Mouse (Mus musculus): Measurements from ENCODE around the gene Sfxn4. TPM values are rescaled to one million over a fixed set of nuclear protein-coding genes. Genes with fewer than 3 reads are reported as not detected.

Sfxn4 gene
- polyA plus RNA-seq, 1 experiment = 22.0 TPM

DNA sequence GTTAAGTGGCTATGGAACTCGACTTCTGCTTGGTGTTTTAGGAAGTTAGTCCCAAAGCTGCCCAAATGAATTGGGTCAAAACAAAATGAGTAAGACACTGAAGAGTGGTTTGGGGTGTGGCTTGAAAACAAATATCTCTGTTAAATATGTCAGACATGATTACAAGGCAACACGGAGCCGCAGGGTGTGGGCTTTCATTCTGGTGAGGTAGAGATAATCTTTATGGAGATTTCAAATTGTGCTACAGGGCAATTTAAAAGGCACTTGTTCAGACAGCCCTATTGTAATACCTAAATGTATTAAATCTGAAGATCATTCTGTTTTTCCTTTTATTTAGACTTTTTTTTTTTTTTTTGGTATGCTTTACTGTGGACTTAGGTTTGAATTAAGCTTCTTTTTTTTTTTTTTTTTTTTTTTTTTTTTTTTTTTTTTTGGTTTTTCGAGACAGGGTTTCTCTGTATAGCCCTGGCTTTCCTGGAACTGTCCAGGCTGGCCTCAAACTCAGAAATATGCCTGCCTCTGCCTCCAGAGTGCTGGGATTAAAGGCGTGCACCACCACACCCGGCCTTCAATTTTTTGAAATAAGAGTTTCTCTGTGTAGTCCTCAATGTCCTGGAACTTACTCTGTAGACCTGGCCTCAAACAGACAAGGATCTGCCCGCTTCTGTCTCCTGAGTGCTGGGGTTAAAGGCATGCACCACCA is 61.3 kb downstream of the Sfxn4 start:
- no peak for TF ChIP-seq CTCF (IDR thresholded peaks at IDR 0.05; ENCODE audit: extremely low read depth, insufficient read depth, low read length)
- no peak for TF ChIP-seq POLR2A (IDR thresholded peaks at IDR 0.05; ENCODE audit: extremely low read depth, insufficient read depth, low read length)
- Histone ChIP-seq H3K4me1 (ENCODE audit: control insufficient read depth, insufficient read depth, low read length) (no peaks in the 10 kb centered on the region), H3K27ac (ENCODE audit: insufficient read depth, low read length) (no peak overlapping the region), H3K4me3 (ENCODE audit: insufficient read depth, low read length) (no peak overlapping the region)

DNA sequence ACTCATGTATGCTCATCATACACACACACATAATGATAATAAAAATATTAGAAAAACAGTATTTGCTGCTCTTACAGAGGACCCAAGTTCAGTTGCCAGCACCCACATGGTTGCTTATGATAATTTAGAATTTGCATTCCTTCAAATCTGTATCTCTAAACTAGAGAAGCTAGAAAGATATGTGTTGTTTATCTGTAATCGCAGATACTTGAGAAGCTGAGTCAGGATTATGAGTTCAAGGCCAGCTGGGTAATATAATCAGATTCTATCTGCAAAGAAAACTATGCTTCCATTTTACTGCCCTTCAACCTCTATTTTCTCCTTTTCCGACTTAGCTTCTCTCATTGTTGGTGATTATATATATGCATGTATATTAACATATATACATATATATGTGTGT is 63.9 kb downstream of the Sfxn4 start:
- Histone ChIP-seq H3K4me3 (ENCODE audit: insufficient read depth, low read length) (no peak overlapping the region), H3K27ac (ENCODE audit: insufficient read depth, low read length) (no peak overlapping the region), H3K4me1 (ENCODE audit: control insufficient read depth, insufficient read depth, low read length) (no peaks in the 10 kb centered on the region)
- TF ChIP-seq POLR2A (IDR thresholded peaks at IDR 0.05; ENCODE audit: extremely low read depth, insufficient read depth, low read length) = no peak
- no peak for TF ChIP-seq CTCF (IDR thresholded peaks at IDR 0.05; ENCODE audit: extremely low read depth, insufficient read depth, low read length)

DNA sequence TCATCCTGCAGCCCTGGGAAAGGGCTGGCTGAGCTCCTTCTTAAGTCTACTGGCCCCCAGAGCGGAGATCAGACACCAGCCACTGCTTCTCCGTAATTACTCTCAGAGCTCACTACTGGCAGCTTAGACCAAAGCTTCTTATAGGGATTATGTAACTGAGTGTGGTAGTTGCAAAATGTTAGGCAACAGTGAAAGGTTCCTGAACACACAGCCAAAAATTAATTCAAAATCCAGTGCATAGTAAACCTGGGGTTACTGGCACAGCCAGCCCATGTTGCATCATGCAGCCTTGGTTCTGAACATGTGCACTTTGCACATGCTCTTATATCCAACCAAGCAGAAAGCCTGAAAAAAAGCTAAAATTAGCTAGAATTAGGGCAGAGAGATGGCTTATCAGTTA is 66.0 kb downstream of the Sfxn4 start:
- TF ChIP-seq POLR2A (IDR thresholded peaks at IDR 0.05; ENCODE audit: extremely low read depth, insufficient read depth, low read length) = no peak
- no peak for TF ChIP-seq CTCF (IDR thresholded peaks at IDR 0.05; ENCODE audit: extremely low read depth, insufficient read depth, low read length)
- no peak overlapping the region for H3K27ac ChIP-seq (ENCODE audit: insufficient read depth, low read length)
- H3K4me1 ChIP-seq (ENCODE audit: control insufficient read depth, insufficient read depth, low read length) = no peaks in the 10 kb centered on the region
- H3K4me3 ChIP-seq (ENCODE audit: insufficient read depth, low read length) = no peak overlapping the region

DNA sequence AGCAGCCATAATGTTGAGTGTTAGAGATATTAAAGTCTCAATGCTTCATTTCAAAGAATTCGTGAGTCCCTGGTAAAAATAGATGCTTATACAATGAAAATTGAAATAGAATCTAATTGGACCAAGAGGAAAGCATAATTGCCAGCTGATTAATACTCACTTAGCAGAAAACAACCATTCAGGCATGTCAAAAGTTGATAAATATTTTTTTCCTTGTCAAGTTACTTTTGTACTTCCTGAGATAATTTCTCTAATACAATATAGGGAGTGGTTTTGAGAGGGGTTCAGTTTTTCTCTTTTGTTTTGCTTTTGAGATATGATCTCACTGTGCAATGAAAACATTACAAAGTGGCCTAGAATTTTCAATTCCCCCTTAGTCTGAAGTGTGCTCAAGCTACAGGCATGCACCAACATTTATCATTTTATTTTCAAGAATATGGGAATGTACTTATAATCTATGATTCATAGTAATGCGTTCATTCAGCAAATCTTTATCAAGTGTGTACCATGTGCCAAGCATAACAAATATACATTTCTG is 68.0 kb downstream of the Sfxn4 start:
- H3K4me1 ChIP-seq (ENCODE audit: control insufficient read depth, insufficient read depth, low read length) = peaks cover 2% of the 10 kb centered on the region; the same call in 1 of the 2 replicates

DNA sequence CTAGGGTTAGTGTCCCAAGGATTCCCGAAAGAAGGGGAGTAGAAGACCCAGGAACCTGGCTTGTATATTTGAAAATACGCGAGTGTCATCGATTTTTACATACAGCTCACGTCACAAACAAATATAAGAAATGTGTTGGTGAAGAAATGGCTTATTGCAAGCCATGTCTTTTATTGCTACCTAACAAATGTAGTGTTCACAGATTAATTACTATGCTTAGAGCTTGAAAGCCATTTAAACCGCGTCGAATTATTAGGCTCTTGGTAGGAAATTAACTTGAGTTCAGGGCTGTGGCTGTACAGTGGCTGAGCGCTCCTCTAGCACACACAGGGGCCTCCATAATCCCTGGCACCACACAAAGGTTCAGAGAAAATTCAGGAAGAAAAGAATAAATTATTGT is 70.1 kb downstream of the Sfxn4 start:
- H3K27ac ChIP-seq (ENCODE audit: insufficient read depth, low read length) = peak overlapping the region; percentile 93
- H3K4me1 ChIP-seq (ENCODE audit: control insufficient read depth, insufficient read depth, low read length) = peaks cover 2% of the 10 kb centered on the region; the same call in 1 of the 2 replicates
- no peak for TF ChIP-seq CTCF (IDR thresholded peaks at IDR 0.05; ENCODE audit: extremely low read depth, insufficient read depth, low read length)
- H3K4me3 ChIP-seq (ENCODE audit: insufficient read depth, low read length) = peak overlapping the region; percentile 70

More for the DNA sequence above, 68.0 kb downstream of the Sfxn4 start:
- Histone ChIP-seq H3K4me3 (ENCODE audit: insufficient read depth, low read length) (no peak overlapping the region), H3K27ac (ENCODE audit: insufficient read depth, low read length) (no peak overlapping the region)
- TF ChIP-seq POLR2A (IDR thresholded peaks at IDR 0.05; ENCODE audit: extremely low read depth, insufficient read depth, low read length) (no peak), CTCF (IDR thresholded peaks at IDR 0.05; ENCODE audit: extremely low read depth, insufficient read depth, low read length) (no peak)

DNA sequence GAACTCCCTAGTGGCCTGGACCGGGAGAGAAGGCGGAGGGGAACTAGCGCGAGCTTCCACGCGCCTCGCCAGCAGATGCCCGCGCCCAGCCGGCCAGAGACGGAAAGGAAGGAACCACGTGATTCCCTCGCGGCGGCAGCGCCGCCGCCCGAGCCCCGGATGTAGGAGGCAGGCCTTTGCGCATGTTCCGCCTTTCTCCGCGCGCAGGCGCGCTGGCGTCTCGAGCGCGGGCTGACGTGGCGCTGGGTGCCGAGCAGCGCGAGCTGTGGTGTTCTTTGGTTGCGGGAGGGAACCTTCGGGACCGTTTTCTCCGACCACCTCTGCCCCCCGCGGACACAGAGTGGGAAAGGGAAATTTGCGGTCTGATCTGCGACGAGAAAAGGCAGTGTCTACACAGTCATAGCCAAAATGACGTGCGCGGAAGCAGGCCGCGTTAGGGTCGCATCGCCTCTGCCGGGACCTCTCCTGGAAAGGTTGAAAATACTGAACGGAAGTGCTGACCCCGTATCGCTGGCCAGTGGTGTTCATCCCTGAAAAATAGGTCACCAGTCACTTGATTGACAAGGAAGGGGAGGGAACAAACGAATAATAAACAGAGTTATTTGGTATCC is 70.6 kb downstream of the Sfxn4 start, which contains the start of gene Eif3a:
Eif3a (minus strand) TSS at position 108 of the 611 bp plus-strand sequence.
- H3K4me3 ChIP-seq (ENCODE audit: insufficient read depth, low read length) = peak within 1 kb of the TSS; percentile 70
- TF ChIP-seq POLR2A (IDR thresholded peaks at IDR 0.05; ENCODE audit: extremely low read depth, insufficient read depth, low read length) = peak; percentile 94
- TF ChIP-seq CTCF (IDR thresholded peaks at IDR 0.05; ENCODE audit: extremely low read depth, insufficient read depth, low read length) = no peak

DNA sequence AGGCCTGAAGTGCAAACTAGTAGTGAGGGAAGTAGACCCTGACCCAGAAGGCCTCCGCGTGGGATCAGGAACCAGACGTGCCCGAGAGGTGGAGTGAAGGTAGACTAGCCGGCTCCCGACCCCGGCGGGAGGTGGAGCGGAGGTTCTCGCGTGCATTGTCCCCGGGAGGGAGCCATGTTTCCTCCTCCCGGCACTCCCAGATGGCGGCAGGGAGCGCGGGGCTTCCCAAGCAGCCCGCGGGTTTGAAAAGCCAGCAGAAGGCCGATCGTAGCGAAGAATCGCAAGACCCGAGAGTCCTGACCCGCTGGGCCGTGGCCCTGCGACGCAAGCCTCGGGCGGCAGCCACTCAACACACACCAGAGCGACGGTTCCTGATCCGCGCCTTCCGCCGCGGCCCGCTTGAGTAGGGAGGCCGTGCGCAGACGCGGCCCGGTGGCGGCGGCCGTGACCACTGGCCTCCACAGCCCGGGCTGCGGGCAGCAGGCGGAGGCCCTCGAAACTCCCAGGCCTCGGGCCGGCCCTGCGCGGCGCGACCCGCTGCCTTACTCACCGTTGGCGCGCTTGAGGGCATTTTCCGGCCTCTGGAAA is 71.3 kb downstream of the Sfxn4 start:
- peaks cover 2% of the 10 kb centered on the region; the same call in 1 of the 2 replicates for H3K4me1 ChIP-seq (ENCODE audit: control insufficient read depth, insufficient read depth, low read length)

More for the DNA sequence above, 70.6 kb downstream of the Sfxn4 start, which contains the start of gene Eif3a:
- Histone ChIP-seq H3K27ac (ENCODE audit: insufficient read depth, low read length) (peak within 1 kb of the TSS; percentile 93), H3K4me1 (ENCODE audit: control insufficient read depth, insufficient read depth, low read length) (peaks cover 2% of the 10 kb centered on the region; the same call in 1 of the 2 replicates)

DNA sequence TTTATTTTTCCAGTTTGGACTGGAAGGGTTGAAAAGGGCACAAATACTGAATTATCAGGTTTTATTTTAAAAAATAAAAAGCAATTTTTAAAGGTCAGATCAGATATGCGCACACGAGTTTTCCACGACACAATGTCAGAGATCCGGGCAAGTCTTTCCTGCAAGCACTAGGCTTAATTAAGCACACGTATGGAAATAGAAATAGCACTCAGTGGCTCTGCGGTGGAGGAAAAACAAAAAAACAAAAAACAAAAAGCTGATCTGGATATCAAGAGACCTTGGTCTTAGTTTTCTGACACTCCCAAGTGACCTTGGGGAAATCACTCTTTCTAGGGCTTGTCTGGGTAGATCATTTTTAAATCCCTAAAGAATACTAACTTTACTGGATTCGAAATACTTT is 71.8 kb downstream of the Sfxn4 start:
- H3K4me3 ChIP-seq (ENCODE audit: insufficient read depth, low read length) = peak overlapping the region; percentile 70
- H3K27ac ChIP-seq (ENCODE audit: insufficient read depth, low read length) = peak overlapping the region; percentile 90; the same call in 1 of the 2 replicates
- H3K4me1 ChIP-seq (ENCODE audit: control insufficient read depth, insufficient read depth, low read length) = peaks cover 2% of the 10 kb centered on the region; the same call in 1 of the 2 replicates
- TF ChIP-seq CTCF (IDR thresholded peaks at IDR 0.05; ENCODE audit: extremely low read depth, insufficient read depth, low read length) (no peak), POLR2A (IDR thresholded peaks at IDR 0.05; ENCODE audit: extremely low read depth, insufficient read depth, low read length) (no peak)

More for the DNA sequence above, 71.3 kb downstream of the Sfxn4 start:
- Histone ChIP-seq H3K4me3 (ENCODE audit: insufficient read depth, low read length) (peak overlapping the region; percentile 70), H3K27ac (ENCODE audit: insufficient read depth, low read length) (peak overlapping the region; percentile 90)
- TF ChIP-seq CTCF (IDR thresholded peaks at IDR 0.05; ENCODE audit: extremely low read depth, insufficient read depth, low read length) (no peak), POLR2A (IDR thresholded peaks at IDR 0.05; ENCODE audit: extremely low read depth, insufficient read depth, low read length) (no peak)

DNA sequence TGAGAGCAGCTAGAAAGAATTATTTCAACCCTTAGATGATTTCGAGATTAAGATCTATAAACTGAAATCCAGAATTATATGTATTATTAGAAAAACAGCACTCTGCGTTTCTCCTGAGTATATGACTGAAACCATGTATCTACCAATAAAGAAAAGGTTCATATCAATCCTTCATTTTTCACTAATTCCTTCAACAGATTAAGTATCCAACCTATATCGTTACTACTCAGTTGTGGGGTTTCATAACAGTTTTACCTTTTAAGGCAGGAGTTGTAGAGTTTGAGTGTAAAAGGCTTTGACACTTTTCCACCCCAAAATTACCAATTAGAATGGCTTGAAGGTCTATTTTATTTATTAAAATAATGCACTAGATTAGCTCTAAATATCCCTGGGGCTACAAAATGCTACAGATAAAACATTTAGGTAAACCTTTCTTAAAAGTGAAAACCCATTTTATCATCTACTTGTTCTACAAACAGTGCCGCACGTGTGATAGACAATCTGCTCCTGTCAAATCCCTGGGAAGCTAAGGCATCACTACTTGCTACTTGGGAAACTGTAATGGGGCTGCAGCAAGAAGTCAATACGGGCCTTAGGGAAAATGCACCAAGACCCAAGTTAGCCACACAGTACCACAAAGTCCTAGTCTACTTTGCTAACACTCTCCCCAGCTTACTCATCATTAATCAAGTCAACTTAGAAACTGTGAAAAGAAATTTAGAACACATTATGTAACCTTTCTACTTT is 72.9 kb downstream of the Sfxn4 start:
- Histone ChIP-seq H3K27ac (ENCODE audit: insufficient read depth, low read length) (no peak overlapping the region), H3K4me1 (ENCODE audit: control insufficient read depth, insufficient read depth, low read length) (peaks cover 2% of the 10 kb centered on the region; the same call in 1 of the 2 replicates), H3K4me3 (ENCODE audit: insufficient read depth, low read length) (peak overlapping the region; percentile 70; the same call in 1 of the 2 replicates)
- TF ChIP-seq POLR2A (IDR thresholded peaks at IDR 0.05; ENCODE audit: extremely low read depth, insufficient read depth, low read length) = no peak
- no peak for TF ChIP-seq CTCF (IDR thresholded peaks at IDR 0.05; ENCODE audit: extremely low read depth, insufficient read depth, low read length)

Measured in cortical plate, adult 2 months (tissue).